Mouse (Mus musculus) thymus, adult 2 months (tissue): Measurements from ENCODE around the gene Vti1a.

Source experiments
- CTCF ChIP-seq: fragments of 200-500 bp; IDR thresholded peaks from 2 replicates; pipeline ENCODE4 v1.5.1; 2012; ENCODE audit warnings: mild to moderate bottlenecking, control low read depth, low read length, moderate library complexity, borderline replicate concordance; ENCODE audit not compliant: control insufficient read depth, poor library complexity, insufficient read depth; ENCODE audit errors: extremely low read depth
- POLR2A ChIP-seq: fragments of 200-500 bp; IDR thresholded peaks from 2 replicates; pipeline ENCODE4 v1.6.1; 2012; ENCODE audit warnings: mild to moderate bottlenecking, low read length, control low read depth, moderate library complexity; ENCODE audit not compliant: control insufficient read depth, poor library complexity, insufficient read depth; ENCODE audit errors: extremely low read depth

DNA sequence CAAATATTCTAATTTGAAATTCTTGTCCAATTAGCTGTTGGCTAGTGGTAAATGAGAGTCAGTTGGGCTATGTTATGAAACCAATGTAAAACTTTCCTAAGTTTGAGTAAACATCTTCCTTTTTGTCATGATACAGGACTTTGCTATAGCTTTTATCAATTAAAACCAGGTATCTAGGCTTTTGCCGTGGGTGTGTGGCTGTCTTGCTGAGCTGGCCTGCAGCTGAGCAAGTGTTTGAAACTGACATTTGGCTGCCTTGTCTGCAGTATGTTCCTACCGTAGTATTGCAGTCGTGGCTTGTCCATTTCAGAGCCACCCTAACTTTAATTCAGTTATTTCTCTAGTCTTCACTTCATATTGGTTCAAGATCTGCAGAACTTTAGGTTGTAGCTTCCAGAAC, 32.1 kb downstream of the Vti1a start:
- no peak for TF ChIP-seq POLR2A
- TF ChIP-seq CTCF: no peak
